Mouse (Mus musculus): ENCODE measurements around the gene Lrrc75a.

Gene Lrrc75a

GRCm38 (mm10) chr11:62598571-62598970 lies 49.8 kb downstream of the Lrrc75a start:
- no peak for DNase-seq (ENCODE audit: low spot score in 2 of 2)

GRCm38 (mm10) chr11:62591904-62592575 lies 56.3 kb downstream of the Lrrc75a start:
- no peak for DNase-seq (ENCODE audit: low spot score in 2 of 2)

DNA sequence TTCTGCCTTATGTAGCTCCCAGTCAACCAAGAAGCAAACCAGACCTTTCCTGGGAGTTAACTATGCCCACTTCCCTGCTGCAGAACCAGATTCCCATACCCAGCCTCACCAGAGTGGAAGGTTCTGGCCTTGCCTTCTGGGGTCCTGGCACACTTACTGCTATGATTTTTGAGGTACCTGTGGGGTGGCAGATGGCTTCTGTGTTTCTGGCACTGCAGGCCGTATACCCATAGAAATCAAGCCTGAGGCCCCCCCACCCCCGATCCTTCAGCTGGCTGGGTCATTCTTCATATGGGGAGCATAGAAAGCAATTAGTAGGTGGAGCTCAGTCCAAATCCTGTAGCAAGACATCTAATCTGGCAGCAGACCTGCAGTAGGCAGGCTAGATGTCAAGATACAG lies 57.3 kb downstream of the Lrrc75a start:
- DNase-seq (ENCODE audit: low spot score in 2 of 2), result no peak

DNA sequence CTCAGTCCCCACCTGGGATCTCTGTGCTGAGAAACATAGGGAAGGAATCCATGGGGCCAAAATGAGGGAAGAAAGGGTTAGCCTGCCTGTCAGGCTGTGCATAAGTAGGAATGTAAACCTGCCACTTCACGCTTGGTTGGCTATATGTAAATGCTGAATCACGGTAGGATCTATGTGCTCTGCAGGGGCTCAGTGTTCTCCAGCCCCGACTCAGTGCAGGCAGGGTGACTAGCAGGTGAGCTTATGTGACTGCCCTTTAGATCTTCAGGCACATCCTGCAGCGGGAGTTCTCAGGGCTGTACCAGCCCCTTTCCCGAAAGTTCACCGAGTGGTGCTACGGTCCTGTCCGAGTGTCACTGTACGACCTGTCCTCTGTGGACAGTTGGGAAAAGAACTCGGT lies 58.9 kb downstream of the Lrrc75a start:
- DNase-seq (ENCODE audit: low spot score in 2 of 2), result no peak

DNA sequence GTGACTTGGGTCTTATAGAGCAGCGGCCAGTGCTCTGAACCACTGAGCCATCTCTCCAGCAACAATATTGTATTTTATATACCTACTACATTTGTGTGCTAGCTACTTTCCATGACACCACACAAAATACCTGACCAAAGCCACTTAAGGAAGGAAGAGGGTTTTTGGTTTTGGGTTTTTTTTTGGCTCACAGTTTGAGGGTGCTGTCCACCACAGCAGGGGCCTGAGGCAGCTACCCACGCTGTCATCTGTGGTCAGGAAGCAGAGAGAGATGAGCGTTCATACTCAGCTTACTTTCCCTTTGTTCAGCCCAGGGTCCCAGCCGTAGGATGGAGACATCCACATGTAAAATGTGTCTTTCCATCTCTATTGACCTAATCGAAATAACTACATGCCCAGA lies 61.3 kb downstream of the Lrrc75a start:
- DNase-seq (ENCODE audit: low spot score in 2 of 2), result no peak

DNA sequence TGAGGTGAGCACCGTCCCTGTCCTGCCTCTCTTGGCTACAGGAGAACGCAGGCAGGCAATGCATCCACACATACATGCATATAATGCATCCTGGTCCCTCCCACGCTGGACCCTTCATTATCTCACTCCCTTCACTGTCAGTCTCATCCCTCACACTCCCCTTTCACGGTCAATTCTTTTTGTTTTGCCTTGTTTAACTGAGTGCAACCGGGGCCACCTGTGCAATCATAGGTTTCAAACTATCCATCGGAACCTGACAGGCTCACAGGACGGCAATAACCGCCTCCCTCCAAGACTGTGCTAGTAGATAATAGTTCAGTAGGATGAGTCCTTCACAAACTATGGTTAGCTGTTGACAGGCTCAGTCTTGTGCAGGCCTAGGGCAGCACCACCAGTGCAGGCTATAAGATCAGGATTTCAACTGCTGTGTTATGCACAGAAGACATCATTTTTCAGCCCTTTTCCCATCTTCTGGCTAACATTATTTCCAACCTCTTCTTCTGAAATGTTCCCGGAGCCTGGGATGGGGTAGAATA lies 63.6 kb downstream of the Lrrc75a start:
- no peak for DNase-seq (ENCODE audit: low spot score in 2 of 2)

DNA sequence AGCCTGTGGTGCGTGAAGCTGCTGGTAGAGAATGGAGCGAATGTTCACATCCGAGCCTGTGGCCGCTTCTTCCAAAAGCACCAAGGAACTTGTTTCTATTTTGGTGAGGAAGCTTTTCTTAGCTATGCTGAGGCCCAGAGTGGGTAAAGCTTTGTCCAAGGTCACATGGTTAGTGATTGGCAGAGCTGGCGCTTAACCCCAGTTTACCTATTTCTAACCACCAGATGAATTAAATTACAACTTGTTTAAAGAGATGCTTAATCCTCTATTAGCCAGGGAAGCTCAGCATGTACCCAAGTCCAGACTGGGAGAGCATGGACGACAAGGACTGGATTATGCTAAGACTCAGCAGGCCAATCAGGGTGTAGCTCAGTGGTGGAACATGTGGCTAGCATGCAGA lies 65.3 kb downstream of the Lrrc75a start:
- no peak for DNase-seq (ENCODE audit: low spot score in 2 of 2)

DNA sequence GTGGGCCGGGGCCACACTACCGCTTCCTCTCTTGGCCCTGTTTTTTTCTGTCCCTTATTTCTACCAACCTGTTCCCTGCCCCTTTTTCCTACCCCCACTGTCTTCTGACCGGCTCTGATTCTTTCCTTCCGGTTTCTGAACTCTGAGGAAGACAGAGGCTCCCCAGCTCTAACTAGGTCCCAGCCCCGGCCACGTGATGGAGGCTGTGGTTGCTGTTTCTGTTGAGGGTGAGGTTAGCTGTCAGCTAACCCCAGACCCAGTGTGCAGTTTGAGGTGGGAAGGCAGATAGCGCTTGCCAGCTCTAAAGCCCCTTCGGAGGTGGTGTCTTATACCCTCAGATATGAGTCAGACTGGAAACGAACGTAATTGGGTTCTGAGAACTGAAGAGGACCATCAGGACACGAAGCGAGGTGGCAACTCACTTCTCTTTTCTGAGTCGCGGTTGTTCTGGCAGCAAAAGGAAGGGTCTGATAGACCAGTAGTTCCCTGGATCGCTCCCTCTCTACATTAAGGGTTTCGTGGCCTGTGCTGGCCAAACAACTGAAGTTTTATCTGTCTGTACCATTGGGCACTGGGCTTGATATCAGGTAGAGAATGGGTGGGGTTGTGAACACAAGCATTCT lies 71.7 kb downstream of the Lrrc75a start:
- no peak for DNase-seq (ENCODE audit: low spot score in 2 of 2)

- peak in 1 of 2 experiments; percentile 29 for DNase-seq (ENCODE audit: low spot score in 2 of 2)
Measured at GRCm38 (mm10) chr11:62575659-62576438, 72.5 kb downstream of the Lrrc75a start.

GRCm38 (mm10) chr11:62575297-62575658 lies 73.0 kb downstream of the Lrrc75a start:
- DNase-seq (ENCODE audit: low spot score in 2 of 2), result peak; percentile 78 to 85

- no peak for DNase-seq (ENCODE audit: low spot score in 2 of 2)
Measured at GRCm38 (mm10) chr11:62574703-62575085, 73.6 kb downstream of the Lrrc75a start.

DNA sequence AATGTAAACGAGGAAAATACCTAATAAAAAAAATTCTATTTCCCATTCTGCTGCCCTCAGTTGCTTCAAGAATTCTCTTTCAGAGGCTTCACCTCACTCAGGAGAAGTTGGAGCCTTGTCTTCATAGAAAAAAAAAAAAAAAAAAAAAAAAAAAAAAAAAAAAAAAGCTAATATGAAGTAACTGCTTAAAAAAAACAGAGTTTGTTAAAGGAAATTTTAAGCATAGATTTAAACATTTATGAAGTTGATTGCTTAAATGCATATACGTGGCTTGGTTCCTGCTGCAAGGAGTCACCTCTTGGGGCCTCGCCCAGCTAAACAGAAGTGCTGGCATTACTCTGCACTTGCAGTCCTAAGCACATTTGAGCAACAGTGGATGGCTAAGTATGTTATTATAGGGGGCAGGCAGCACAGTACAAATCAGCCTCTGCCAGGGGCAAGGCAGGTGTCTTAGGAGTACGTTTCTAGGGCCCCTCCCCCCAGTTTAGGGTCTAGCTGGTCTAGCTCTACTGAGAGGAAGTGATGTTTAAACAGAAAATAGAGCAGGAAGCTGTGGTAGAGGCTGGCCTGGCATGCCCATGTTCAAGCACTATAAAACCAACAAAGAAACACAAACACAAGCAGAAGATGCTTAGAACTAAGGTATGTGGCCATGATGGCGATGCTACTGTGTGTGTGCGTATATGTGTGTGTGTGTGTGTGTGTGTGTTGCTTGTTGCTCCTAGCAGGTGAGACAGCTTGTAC lies 74.2 kb downstream of the Lrrc75a start, which contains the start of gene Trpv2:
Gene Trpv2 (plus strand): TSS at position 528 of the 744 bp plus-strand sequence.
- DNase-seq (ENCODE audit: low spot score in 2 of 2), result no peak

DNA sequence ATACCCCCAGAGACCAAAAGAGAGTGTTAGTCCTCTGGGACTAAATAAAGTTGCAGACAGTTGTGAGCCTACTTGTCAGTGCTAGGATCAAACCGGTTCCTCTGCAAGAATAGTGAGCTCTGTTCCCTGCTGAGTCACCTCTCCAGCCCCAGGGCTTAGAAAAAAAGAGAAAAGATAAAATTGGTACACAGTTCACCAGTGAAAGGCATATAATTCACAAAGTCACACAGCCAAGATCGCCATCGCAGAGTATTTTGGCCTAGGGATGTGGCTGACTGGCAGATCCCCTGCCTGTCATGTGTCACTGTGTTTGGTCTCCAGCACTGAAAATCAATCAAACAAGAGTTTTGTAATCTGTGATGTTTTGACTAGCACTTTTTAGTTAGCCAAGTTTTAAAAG lies 80.0 kb downstream of the Lrrc75a start:
- DNase-seq (ENCODE audit: low spot score in 2 of 2), result peak in 1 of 2 experiments; percentile 24

DNA sequence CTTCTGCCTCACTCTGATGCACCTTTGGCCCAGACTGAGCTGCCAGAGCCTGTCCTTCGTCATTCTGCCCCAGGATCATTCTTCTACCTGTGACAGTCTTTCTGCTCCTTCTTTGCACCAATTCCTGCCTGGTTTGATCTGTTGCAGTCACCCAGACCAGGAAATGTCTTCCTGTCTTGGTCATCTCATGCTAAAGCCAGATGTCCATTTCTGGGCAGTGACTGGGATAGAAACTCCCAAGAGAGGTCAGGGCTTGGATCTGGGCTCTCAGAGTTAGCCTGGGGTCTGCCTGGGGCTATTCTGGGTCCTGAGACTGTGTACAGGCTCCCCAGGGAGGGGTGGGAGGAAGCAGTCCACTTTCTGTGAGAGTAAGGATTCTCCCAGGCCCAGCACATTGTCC lies 82.1 kb downstream of the Lrrc75a start:
- DNase-seq (ENCODE audit: low spot score in 2 of 2), result peak in 1 of 2 experiments; percentile 18

DNA sequence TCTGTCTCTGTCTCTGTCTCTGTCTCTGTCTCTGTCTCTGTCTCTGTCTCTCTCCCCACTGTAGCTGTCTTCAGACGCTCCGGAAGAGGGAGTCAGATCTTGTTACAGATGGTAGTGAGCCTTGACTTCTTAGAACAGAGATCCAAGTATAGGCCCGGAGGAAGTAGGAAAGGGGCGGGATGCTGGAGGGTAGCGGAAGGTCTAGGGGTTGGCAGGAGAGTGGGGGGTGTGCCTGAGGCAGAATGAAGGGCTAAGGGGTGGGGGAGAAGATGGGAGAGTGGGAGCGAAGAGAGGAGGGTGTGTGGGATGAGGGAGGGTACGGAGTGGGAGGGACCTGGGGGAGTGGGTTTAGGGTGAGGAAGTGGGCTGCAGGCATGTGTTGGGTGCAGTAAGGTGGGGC lies 82.6 kb downstream of the Lrrc75a start:
- no peak for DNase-seq (ENCODE audit: low spot score in 2 of 2)

- DNase-seq (ENCODE audit: low spot score in 2 of 2), result no peak
Measured at GRCm38 (mm10) chr11:62563590-62563989, 84.7 kb downstream of the Lrrc75a start.

- DNase-seq (ENCODE audit: low spot score in 2 of 2), result peak in 1 of 2 experiments; percentile 16
Measured at GRCm38 (mm10) chr11:62560463-62561016, 87.8 kb downstream of the Lrrc75a start.

GRCm38 (mm10) chr11:62558961-62559646 lies 89.2 kb downstream of the Lrrc75a start:
- peak; percentile 62 to 85 for DNase-seq (ENCODE audit: low spot score in 2 of 2)

DNA sequence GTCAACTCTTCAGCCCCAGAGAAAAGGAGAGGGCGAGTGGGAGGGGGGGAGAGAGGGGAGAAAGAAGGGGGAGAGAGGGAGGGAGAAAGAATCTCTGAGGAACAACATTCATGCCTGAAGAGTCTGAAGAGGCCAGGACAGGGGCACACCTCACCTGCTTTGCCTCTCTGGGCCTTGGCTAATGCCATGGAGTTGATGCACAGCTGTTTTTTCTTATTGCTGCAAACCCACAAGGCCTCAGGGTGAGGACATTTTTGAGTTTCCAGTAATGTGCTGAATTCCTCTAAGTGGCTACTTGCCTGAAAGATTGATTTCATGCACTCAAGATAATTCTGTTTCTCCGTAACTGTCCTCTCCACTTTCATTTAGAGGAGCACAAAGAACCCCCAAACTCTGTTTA lies 90.2 kb downstream of the Lrrc75a start:
- no peak for DNase-seq (ENCODE audit: low spot score in 2 of 2)

DNA sequence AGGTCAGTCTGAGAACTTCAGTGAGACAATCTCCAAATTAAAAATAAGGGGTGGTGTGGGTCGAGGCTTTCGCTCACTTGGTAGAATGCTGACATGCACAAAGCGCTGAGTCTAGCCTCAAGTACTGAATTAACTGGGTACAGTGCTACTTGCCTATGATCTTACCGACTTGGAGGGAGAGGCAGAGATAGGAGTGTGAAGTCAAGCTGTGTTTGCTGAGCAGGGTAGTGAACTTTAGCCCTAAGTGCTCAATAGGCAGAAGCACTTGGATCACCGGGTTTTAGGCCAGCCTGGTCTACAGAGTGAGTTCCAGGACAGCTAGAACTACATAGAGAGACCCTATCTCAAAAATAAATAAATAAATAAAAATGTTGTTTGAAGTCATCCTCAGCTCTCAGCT lies 91.1 kb downstream of the Lrrc75a start:
- no peak for DNase-seq (ENCODE audit: low spot score in 2 of 2)

DNA sequence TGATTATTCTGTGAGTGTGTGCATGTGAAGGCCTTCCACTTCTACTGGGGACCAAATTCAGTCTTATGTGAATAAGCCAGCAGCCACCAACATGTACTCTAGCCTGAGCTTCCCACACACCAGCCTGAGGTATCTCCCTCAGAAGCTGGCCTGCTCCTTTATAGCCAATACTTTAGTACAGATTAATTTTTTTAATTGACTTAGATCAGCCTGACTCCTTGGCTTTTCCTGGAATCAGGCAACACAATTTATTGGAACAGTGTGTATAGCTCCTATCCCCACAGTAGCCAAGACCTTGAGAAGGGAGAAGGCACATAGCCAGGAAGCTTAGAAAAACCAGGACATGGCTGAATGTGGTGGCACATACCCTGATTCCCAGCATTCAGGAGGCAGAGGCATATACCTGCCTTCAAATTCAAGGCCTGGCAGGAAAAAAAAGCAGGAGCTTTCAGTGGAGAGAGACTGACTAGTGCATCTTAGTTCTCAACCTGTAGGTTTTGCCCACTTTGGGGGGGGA lies 92.4 kb downstream of the Lrrc75a start:
- no peak for DNase-seq (ENCODE audit: low spot score in 2 of 2)

All from urinary bladder, postnatal 36 days (tissue).